Mouse (Mus musculus): Measurements from ENCODE around the gene Adarb2.

Adarb2 gene

GRCm38 (mm10) chr13:8760940-8761339 lies 558.3 kb downstream of the Adarb2 start:
- no peak for ATAC-seq (ENCODE audit: insufficient number of reproducible peaks, low FRiP score, low TSS enrichment)

GRCm38 (mm10) chr13:8769654-8770227 lies 567.1 kb downstream of the Adarb2 start:
- no peak for ATAC-seq (ENCODE audit: insufficient number of reproducible peaks, low FRiP score, low TSS enrichment)

GRCm38 (mm10) chr13:8770616-8771015 lies 568.0 kb downstream of the Adarb2 start:
- no peak for ATAC-seq (ENCODE audit: insufficient number of reproducible peaks, low FRiP score, low TSS enrichment)

GRCm38 (mm10) chr13:8780441-8780840 lies 577.8 kb downstream of the Adarb2 start:
- ATAC-seq (ENCODE audit: insufficient number of reproducible peaks, low FRiP score, low TSS enrichment): no peak

- peak; percentile 69 for ATAC-seq (ENCODE audit: insufficient number of reproducible peaks, low FRiP score, low TSS enrichment)
These were observed 580.0 kb downstream of the Adarb2 start for GRCm38 (mm10) chr13:8782636-8783035.

- ATAC-seq (ENCODE audit: insufficient number of reproducible peaks, low FRiP score, low TSS enrichment): no peak
These were observed 581.1 kb downstream of the Adarb2 start for GRCm38 (mm10) chr13:8783686-8784307.

GRCm38 (mm10) chr13:8784308-8785061 lies 581.8 kb downstream of the Adarb2 start:
- no peak for ATAC-seq (ENCODE audit: insufficient number of reproducible peaks, low FRiP score, low TSS enrichment)

- peak; percentile 21; the same call in 1 of the 2 replicates for ATAC-seq (ENCODE audit: insufficient number of reproducible peaks, low FRiP score, low TSS enrichment)
These were observed 582.5 kb downstream of the Adarb2 start for GRCm38 (mm10) chr13:8785185-8785584.

GRCm38 (mm10) chr13:8793217-8793616 lies 590.6 kb downstream of the Adarb2 start:
- ATAC-seq (ENCODE audit: insufficient number of reproducible peaks, low FRiP score, low TSS enrichment): no peak

GRCm38 (mm10) chr13:8800576-8800975 lies 597.9 kb downstream of the Adarb2 start:
- ATAC-seq (ENCODE audit: insufficient number of reproducible peaks, low FRiP score, low TSS enrichment): no peak

- no peak for ATAC-seq (ENCODE audit: insufficient number of reproducible peaks, low FRiP score, low TSS enrichment)
These were observed 603.3 kb downstream of the Adarb2 start for GRCm38 (mm10) chr13:8805931-8806330.

All from cerebellum, adult (tissue).